Mouse (Mus musculus): ENCODE results near the gene Hexa. TPM values are rescaled to one million over a fixed set of nuclear protein-coding genes. Genes with fewer than 3 reads are reported as not detected.

Hexa gene
- total RNA-seq (2021) (100 to 1,000 TPM; 134 to 162 TPM), polyA plus RNA-seq (2012; rRNA removed) (123 and 137 TPM in 2 replicates)
- long read RNA-seq, transcript Hexa-201 (14 exons, 1,996 nt): major isoform, 136 of 148 reads
- long read RNA-seq, partial matches to known transcripts: 6 of 148 reads
- long read RNA-seq, other reads (novel, unspliced or antisense): 6 of 148 reads

- peak; percentile 91 for DNase-seq
Measured at GRCm38 (mm10) chr9:59539441-59540137, at the start of gene Hexa, which contains the start of gene Tmem202. Gene Hexa (plus strand): TSS chr9:59539540. Gene Tmem202 (minus strand): TSS chr9:59539847.

DNA sequence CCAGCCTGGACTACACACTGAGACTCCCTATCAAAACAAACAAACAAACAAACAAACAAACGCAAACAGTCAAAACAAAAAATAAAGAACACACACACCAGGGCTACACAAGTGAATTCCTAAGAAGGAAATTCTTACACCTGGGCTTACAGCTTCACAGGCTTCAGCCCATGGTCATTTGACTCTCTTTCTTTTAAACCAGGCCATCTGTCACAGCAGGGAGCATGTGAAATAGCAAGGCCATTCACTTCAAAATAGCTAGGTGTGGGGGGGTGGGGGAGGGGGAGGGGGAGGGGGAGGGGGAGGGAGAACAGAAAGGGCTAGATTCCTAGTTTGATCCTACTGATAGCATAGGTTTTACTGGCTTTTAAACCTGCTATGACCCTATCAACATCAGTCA, 31.2 kb upstream of the Hexa start:
- DNase-seq: no peak

DNA sequence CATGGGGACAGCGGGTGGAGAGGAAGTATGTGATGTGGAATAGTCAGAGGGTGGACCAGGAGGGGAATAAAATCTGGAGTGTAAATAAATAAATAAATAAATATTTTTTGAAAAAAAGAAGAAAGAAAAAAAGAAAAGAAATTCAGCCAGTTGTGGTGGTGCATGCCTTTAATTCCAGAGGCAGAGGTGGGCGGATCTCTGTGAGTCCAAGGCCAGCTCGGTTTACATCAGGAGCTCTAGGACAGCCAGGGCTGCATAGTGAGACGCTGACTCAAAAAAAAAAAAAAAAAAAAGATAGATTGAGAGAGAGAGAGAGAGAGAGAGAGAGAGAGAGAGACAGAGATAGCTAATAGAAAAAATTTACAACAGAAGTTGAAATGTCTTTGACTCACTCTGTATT, 27.0 kb upstream of the Hexa start:
- DNase-seq: no peak

DNA sequence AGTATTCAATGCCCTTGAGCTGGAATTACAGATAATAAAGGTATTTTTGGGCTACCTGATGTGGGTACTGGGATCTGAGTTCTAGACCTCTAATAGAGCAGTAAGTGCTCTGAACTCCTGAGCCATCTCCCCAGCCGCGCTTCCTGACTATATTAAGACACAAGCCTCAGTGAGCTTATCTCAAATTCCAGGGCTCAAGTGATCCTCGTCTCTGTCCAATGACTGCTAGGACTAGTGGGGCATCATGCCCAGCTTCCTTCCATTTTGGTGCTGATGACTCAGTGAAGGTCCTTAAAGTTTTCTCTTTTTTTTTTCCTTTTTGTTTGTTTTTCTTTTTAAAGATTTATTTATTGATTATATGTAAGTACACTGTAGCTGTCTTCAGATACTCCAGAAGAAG, 24.3 kb upstream of the Hexa start:
- no peak for DNase-seq

DNA sequence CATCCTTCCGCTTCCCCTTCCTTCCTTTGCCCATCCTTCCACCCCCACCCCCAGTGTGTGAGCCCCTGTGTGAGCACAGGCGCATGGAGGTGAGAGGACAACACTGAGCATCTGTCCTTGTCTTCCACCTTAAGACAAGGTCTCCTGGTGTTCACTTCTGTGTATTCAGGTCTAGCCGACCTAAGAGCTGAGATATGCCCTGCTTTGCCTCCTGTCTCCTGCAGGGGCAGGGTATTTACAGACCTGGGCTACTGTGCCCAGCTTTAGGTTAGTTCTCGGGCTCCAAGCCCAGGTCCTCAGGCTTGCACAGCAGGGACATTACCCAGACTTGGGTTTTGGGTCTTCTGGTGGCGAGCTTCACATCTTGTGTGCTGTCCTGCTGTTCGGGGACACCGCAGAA, 22.2 kb upstream of the Hexa start:
- no peak for DNase-seq

DNA sequence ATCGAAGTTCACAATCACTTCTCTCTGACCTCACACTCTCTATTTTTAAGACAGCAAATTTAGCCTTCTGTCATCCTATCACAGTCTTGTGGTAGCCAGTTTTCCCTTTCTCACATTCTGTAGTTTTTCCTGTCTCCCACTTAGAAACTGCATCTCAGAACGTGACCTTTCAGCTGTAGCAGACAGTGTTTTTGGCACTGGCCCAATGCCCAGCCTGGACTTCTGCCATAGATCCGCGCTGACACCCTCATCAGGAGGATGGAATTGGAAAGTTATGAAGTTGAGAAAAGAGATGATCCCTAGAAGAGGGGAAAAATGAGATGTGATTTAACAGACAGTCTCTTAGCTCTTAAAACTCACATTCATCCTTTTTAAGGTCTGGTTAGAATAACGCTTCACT, 20.4 kb upstream of the Hexa start:
- peak; percentile 81 for DNase-seq

- DNase-seq: no peak
Measured at GRCm38 (mm10) chr9:59519396-59519795, 19.9 kb upstream of the Hexa start.

- peak; percentile 62 for DNase-seq
Measured at GRCm38 (mm10) chr9:59522906-59523305, 16.4 kb upstream of the Hexa start.

DNA sequence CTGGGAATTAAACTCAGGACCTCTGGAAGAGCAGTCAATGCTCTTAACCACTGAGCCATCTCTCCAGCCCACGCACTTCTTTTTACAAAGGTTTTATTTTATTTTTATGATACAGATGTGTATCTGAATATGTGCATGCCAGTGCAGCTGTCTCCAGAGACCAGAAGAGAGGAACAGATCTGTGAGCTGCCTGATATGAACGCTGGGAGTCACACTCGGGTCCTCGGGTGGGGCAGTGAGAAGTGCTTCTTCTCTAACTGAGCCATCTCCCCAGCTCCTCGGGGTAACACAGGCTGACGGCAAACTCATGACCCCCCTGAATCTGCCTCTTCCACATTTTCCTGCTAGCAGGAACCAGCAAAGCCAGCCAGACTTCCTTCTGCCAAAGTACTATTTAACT, 12.6 kb upstream of the Hexa start:
- DNase-seq: no peak

- peak; percentile 24 for DNase-seq
Measured at GRCm38 (mm10) chr9:59527580-59527979, 11.8 kb upstream of the Hexa start.

DNA sequence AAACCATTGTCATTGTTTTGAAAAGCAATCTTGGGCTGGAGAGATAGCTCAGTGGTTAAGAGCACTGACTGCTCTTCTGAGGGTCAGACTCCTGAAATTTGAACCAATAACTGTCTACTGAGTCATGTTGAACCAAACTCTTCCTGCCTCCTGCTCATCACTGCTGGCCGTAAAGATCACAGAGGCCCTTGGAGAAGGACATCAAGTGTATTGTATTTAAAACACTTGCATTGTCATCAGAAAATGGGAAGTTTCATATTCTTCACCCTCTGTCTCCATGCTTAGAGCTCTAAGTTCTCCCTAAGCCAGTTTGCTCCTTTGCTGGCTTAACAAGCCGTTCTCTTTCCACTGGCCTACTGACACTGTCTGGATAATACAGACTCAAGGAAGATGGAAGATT, 11.1 kb upstream of the Hexa start:
- DNase-seq: no peak

- no peak for DNase-seq
Measured at GRCm38 (mm10) chr9:59531645-59532044, 7.7 kb upstream of the Hexa start.

DNA sequence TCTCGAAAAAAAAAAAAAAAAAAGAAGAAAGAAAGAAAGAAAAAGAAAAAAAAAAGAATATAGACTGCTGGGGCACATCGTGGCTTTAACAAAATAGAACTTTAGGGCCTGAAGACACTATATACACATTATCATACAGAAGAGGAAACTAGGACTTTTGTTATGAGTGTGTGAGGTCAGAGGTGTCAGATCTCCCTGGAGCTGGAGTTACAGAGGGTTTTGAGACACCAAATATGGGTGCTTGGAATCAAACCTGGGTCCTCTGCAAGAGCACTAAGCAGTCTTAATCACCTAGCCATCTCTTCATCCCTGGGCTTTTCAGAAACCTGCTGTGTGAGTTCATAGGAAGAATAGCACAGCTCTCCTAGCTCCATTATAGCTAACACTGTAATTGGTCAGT, 5.9 kb upstream of the Hexa start:
- no peak for DNase-seq

- peak; percentile 87 for DNase-seq
Measured at GRCm38 (mm10) chr9:59533889-59534288, 5.5 kb upstream of the Hexa start.

DNA sequence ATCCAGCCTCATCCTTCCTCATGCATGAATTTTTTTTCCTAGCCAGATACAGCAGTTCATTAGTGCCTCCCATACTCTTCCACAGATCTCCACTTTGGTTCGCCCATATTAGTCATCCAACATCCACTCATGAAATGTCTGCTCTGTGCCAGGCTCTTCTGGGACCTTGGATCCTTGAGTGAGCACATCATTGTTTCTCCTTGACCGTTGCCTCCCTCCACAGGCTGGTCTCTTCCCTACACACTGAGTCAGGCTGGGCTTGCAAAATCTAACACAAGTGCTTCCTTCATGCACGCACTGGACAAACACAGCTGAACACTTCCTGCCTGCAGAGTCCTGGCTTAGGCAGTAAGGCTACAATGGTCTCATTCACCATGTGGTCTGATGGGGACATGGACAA, 1.7 kb upstream of the Hexa start:
- peak; percentile 89 for DNase-seq

- DNase-seq: no peak
Measured at GRCm38 (mm10) chr9:59541617-59542016, 2.3 kb downstream of the Hexa start.

DNA sequence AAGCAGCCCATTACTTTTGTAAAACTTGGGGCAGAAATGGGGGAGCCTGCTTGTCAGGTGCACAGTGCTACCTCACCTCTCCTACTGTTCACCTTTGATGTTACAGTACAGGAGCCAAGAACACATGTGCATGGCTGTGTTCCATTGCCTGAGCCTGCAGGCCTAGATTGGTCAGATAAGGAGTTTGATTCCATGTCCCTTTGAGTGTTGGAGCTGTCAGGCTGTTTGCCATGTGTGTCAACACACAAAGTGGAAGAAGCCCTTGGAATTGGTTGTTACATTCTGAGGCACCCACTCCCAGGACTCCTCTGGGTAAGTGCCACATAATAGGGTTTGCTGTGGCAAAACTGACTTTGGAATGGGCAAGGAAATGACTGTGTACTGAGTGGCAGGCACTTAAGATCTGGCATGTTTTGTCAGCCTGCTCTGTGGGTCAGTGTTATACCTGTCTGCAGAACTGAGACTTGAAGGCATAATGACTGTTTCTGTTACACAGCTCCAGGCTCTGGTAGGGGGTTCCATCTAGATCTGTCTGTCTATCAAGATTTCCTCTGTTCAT, 3.5 kb downstream of the Hexa start:
- no peak for DNase-seq

DNA sequence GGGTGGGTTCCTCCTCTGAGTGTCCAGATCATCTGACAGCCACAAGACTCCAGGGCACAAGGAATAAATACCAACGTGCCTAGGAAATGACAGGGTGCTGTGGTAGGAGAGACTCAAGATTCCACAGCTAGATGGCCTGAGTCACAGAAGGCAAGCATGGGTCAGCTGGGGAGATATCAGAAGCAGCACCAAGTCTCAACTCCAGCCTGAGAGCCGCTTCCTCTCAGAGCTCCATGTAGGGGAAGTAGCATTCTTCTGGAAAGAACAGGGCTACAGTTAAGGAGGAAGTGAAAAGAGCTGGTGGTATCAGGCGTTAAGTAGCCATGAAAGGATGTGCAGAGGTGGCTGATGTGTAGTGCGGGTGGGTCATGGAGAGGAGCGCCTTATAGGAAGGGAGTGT, 5.4 kb downstream of the Hexa start:
- DNase-seq: no peak

GRCm38 (mm10) chr9:59547869-59548268, 8.5 kb downstream of the Hexa start:
- no peak for DNase-seq

- no peak for DNase-seq
Measured at GRCm38 (mm10) chr9:59548961-59549487, 9.7 kb downstream of the Hexa start.

DNA sequence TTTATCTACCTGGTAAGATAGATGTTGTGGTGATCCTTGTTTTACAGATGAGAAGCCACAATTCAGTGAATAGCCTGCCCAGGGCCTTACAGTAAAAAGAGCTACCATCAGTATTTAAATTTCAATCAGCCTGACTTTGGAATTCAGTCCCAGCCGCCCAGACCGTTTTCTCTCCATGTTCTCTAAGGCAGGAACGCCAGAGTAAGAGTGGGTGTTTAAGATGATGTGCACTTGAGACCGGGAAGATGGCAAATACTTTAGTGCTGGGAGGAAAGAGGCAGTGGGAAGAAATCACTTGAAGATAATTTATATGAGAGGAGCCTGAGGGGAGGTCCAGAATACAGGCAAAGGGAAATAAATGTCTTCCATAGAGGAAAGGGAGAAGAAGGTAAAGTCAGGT, 10.7 kb downstream of the Hexa start:
- DNase-seq: no peak

DNA sequence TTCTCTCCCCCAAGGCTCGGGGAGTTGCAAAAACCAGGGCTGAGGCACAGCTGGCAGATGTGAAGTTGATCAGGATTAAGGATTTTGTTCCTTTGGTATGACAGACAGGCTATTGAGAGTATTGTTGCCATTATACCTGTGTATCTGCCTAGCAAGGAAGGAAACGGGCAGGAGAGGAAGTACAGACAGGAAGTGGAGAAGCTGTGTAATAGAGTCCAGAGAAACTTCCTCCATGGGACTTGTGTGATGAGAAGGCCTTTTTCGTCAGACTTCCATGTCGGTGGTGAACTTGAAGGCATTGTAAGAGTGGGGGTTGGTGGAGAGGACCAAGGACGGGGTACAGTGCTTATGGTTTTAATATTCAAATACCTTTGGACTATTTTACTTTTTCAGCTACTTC, 11.7 kb downstream of the Hexa start:
- DNase-seq: no peak

DNA sequence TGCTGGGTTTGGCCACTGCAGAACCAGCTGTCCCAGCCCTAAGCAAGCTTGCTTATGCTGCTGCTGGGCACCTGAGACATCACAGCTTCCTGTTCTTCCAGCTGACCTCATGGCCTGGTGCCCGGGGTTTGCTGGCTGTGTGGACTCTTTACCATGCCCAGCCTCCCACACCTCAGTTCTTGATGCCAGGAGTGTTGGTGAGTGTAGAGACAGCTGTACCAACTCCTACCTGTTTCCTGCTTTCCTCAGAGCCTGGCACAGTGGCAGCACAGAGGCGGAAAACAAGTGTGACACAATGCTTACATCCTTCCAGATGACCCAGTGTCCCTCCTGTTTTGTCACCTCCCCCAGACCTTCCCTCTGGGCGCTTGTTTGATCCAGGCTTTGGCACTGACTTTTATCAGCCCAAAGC, 12.3 kb downstream of the Hexa start:
- DNase-seq: peak; percentile 58

GRCm38 (mm10) chr9:59552610-59553009, 13.3 kb downstream of the Hexa start:
- DNase-seq: no peak
